Mouse (Mus musculus): ENCODE data around the gene Zfp598. TPM values are rescaled to one million over a fixed set of nuclear protein-coding genes. Genes with fewer than 3 reads are reported as not detected.
"Not testable (repeated sequence)": the region's sequence is repeated elsewhere in the genome, so short reads cannot be mapped to it uniquely, and the experiment has no call there.

Zfp598 gene
- total RNA-seq, 2 experiments from 2014 or later, result 47.5 to 48.9 TPM

DNA sequence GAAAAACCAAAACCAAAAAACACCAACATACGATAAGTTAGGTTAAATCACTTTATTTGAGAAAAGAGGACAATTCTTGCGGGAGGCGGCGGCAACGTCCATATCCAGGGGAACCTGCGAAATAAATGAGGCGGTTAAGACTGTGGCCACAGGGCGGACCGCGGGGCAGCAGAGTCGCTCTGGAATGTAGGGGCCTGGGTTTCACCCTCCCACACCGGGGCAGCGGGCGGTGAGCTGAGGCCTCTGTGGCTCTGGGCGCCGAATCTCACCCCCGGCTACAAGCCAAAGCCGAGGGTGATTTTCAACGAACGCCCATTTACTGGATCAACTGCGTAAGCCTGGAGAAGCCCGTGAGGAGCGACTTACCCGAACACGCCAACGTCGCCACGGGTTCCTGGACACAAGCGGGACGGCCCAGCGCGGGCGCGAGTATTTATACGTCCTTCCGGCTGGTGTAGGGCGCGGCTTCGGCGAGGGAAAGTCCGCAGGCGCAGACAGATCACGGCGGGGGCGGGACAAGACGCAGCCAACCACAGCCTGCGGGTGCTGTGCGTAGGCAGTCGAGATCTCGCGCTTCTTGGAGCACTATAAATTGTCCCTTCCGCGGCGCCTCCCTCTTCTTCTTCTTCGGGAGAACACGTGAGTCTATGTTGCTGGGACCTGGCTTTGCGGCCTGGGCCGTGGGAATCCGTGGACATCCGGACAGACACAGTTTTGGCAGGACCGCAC, 50.2 kb downstream of the Zfp598 start:
- DNase-seq (ENCODE audit: low spot score in 2 of 2), result peak; percentile 85 to 88

DNA sequence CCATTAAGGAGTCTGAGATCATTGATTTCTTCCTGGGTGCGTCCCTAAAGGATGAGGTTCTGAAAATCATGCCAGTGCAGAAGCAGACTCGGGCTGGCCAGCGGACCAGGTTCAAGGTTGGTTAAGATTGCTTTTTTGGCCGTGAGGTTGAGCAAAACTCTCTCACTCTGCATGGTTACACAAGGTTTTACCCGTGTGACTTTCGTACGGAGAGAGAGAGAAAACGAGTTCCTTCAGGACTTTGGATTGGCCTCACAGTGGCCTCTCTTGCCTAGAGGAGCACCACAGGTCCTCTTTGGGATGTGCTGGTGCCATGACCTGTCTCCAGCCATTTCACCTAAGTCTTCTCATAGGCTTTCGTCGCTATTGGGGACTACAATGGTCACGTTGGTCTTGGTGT, 51.1 kb downstream of the Zfp598 start:
- DNase-seq (ENCODE audit: low spot score in 2 of 2), result not testable (repeated sequence)

DNA sequence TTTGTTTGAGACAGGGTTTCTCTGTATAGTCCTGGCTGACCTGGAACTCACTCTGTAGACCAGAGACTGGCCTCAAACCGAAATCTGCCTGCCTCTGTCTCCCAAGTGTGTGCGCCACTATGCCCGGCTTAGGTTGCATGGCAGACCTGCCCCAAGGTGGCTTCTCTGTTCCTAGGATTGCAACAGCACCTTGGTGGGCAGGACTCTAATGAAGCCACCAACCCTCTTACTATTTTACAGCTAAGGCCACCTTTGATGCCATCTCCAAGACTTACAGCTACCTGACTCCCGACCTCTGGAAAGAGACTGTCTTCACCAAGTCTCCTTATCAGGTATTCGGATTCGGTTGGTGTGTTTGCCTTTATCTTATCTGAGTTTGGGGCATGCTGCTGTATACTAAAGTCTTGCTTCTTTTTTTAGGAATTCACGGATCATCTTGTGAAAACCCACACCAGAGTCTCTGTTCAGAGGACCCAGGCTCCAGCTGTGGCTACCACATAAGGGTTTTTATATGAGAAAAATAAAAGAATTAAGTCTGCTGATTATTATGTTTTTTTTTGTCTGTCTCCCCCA, 52.0 kb downstream of the Zfp598 start:
- not testable (repeated sequence) for DNase-seq (ENCODE audit: low spot score in 2 of 2)

DNA sequence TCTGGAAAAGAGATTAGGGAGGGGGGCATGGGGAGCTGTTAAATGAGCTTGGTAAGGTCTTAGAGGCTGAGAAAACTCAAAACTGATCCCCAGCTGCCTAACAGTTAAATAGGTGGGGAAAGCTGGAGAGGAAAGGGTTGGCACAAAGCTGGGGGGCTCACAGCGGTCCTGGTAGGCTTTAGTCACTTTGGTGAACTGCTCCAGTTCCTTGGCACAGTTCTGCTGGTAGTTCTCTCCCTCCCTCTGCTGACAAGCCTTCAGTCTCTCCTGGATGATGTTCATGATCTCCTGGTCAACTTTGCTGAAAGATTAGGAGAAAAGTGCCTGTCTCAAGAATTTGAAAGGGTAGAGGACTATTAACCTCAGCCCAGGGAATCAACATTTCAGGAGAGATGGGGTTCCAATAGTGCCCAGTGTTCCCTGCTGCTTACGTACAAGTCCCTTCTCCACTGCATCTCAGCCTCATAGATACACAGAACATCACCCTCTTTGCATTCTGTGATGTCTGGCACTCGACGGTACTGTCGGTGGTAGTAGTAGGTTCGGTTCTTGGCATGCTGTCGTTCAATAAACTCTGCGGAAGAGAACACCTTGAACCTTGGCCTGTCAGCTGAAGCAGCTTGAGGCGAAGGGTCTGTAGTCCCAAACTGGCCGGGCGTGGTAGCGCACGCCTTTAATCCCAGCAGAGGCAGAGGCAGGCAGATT, 52.9 kb downstream of the Zfp598 start:
- no peak for DNase-seq (ENCODE audit: low spot score in 2 of 2)

DNA sequence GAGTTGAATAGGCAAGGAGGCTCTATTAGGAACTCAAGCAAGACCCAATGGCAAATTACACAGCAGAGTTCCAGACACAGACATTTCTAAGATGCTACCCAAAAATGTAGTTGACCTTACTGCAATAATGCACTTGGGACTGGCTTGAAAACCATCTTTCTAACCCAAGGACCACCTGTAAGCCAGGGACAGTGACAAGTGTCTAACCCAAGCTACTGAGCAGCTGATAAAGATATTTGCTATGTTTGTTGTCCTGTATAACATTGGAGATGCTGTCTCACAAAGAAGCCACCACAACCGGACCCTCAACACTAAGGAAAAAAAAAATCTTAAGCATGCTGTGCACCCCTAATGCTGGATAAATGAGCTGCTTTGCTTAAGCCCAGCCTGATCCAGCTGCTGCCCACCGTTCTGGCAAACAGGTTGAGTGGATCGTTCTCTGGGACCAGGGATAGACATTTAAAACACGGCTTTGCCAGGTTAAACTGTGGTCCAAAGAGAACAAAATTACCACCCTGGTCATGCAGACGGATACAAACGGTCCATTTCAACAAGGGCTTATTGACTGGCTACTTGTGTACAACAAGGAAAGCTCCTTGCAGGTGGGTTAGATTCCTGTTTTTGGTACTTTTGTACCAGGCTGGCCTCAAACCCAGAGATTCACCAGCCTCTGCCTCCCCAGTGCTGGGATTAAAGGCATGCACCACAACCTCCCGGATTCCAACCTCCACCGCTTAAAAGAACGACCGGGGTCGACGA, 53.8 kb downstream of the Zfp598 start:
- no peak for DNase-seq (ENCODE audit: low spot score in 2 of 2)

DNA sequence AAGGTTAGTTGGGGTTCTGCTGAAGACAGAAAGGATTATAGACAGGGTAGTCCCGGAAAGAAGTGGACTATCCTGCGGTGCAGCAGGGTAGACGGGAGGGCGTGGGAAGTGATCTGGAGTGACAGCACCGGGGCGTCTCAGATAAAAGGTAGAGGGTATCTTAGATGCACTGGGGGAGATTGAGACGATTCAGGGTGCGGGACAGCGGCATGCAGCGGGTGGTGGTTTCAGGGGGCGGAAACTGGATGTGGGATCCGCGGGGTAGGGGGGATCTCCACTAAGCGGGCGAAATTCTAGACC, 54.3 kb downstream of the Zfp598 start:
- no peak for DNase-seq (ENCODE audit: low spot score in 2 of 2)

DNA sequence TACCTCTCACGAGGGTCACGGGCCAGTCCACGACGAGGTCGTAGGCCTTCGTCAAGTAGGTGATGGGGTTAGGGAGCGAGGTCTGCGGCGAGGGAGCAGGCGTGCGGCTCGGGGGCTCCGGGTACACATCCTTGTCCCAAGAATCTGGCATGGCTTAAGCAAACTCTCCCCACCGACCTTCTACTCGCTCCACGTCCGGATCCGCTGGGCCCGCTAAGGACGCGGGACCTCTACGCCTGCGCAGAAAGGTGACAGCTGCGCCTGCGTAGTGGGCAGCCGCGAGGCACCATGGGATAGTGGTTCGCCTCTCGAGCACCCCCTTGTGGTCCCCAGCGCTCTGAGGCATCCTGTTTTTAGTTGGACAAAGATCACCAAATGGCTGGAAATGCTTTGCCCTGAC, 54.7 kb downstream of the Zfp598 start, which contains the start of gene Ndufb10:
Ndufb10 (minus strand) TSS at position 295 of the 400 bp plus-strand sequence.
- DNase-seq (ENCODE audit: low spot score in 2 of 2), result peak; percentile 97 to 98

DNA sequence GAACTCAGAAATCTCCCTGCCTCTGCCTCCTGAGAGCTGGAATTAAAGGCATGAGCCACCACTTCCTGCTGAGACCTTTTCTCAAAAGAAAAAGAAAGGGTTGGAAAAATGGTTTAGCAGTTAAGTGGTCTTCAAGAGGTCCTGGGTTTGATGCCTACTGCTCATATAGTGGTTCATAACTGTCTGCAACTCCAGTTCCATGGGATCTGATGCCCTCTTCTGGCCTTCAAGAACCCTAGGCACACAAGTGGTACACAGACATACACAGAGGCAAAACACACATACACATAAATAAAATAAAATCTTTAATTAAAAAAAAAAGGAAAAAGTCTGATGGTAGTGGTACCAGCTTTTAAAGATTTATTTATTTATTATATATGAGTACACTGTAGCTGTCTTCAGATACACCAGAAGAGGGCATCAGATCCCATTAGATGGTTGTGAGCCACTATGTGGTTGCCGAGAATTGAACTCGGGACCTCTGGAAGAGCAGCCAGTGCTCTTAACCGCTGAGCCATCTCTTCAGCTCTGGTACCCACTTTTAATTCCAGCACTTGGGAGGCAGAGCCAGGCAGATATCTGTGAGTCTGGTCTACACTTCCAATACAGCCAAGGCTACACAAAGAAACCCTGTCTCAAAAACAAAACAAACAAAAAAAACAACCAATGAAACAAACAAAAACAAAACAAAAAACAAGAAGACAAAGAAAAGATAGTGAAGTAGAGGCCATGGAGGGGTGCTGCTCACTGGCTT, 56.3 kb downstream of the Zfp598 start:
- no peak for DNase-seq (ENCODE audit: low spot score in 2 of 2)

DNA sequence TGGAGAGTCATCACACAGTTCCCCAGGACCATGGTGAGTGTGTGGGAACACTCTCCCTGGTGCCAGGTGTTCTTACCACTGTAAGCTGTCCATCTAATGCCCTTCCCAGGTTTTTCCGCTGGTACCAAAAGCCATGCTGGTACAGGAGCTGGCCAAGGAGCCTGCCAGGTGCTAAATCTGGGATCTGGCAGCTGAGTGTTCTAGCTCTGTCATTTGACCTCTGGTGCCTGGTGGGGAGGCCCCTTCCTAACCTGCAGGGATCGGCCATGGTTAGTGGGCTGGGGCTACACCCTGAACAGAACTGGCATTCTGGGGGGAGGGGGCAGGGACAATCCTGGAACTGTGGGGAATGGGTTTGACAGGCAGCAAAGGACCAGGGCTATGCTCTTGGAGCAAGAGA, 58.1 kb downstream of the Zfp598 start, which contains the start of gene Rpl3l:
Rpl3l (plus strand) TSS at position 203 of the 400 bp plus-strand sequence.
- DNase-seq (ENCODE audit: low spot score in 2 of 2), result no peak

DNA sequence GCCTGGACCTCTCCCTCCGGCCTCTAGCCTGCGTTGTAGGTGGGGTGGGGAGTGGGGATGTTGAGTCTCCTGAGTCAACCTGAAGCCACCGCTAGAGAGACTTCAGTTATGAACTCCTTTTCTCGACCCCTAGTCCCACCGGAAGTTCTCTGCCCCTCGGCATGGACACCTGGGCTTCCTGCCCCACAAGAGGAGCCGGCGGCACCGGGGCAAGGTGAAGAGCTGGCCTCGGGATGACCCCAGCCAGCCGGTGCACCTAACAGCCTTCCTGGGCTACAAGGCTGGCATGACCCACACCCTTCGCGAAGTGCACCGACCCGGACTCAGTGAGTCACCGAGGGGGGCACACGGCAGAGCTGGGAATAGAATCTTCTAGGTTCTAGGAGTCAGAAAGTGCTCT, 58.7 kb downstream of the Zfp598 start:
- no peak for DNase-seq (ENCODE audit: low spot score in 2 of 2)

DNA sequence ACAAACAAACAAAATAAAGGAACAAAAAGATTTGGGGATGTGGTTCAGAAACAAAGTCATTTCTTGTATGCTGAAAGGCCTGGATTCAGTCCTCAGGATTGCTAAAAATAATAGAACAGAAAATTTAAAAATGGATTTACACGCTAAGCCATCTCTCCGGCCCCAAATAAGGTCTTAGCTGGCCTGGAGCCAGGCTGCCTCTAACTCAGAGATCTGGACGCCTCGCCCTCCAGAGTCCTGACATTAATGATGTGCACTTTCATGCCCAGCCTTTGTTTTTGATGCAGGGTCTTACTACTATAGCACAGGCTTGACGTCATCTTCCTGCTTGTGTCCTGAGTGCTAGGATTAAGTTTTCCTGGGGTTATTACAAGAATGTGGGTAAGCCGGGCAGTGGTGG, 59.6 kb downstream of the Zfp598 start:
- DNase-seq (ENCODE audit: low spot score in 2 of 2), result no peak

DNA sequence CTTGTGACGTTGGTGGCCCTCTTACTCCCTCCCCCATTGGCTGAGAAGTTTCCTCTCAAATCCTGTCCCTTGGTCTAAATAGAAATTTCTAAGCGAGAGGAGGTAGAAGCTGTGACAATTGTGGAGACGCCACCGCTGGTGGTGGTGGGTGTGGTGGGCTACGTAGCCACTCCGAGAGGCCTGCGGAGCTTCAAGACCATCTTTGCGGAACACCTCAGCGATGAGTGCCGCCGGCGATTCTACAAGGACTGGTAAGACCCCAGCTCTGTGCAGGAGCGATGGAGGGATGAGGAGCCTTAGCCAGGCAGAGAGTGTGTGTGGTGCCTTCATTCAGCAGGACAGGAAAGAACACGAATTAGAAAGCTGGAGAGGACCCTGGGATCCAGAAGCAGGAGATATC, 61.3 kb downstream of the Zfp598 start:
- DNase-seq (ENCODE audit: low spot score in 2 of 2), result no peak

Other genes starting within 250 kb of the Zfp598 start
- 100 to 1,000 TPM; 165 to 199 TPM for gene Eci1, start 243.0 kb upstream of the Zfp598 start, total RNA-seq (2021)
- 1 to 10 TPM; 3.1 to 3.4 TPM for gene Dnase1l2, start 226.6 kb upstream of the Zfp598 start, total RNA-seq (2021)
- gene E4f1, start 199.4 kb upstream of the Zfp598 start, total RNA-seq (2021), result 10 to 100 TPM; 31.8 to 35.1 TPM
- gene Pgp, start 199.3 kb upstream of the Zfp598 start, total RNA-seq (2021), result 10 to 100 TPM; 44.6 to 46.4 TPM
- gene Bricd5, start 195.8 kb upstream of the Zfp598 start, total RNA-seq (2021), result under 1 TPM; 0.50 to 0.93 TPM
- gene Mlst8, start 190.6 kb upstream of the Zfp598 start, total RNA-seq (2021), result 10 to 100 TPM; 28.0 to 30.0 TPM
- 10 to 100 TPM; 62.4 to 65.2 TPM for gene Caskin1, start 181.1 kb upstream of the Zfp598 start, total RNA-seq (2021)
- 100 to 1,000 TPM; 137 to 149 TPM for gene Traf7, start 141.7 kb upstream of the Zfp598 start, total RNA-seq (2021)
- gene Rab26, start 135.5 kb upstream of the Zfp598 start, total RNA-seq (2021), result 1 to 10 TPM; 1.1 to 1.9 TPM
- gene Pkd1, start 119.9 kb upstream of the Zfp598 start, total RNA-seq (2021), result 10 to 100 TPM; 67.8 to 70.9 TPM
- 100 to 1,000 TPM; 110 to 119 TPM for gene Tsc2, start 37.1 kb upstream of the Zfp598 start, total RNA-seq (2021)
- gene Nthl1, start 37.0 kb upstream of the Zfp598 start, total RNA-seq (2021), result 10 to 100 TPM; 13.3 to 13.8 TPM
- 10 to 100 TPM; 62.2 to 64.2 TPM for gene Slc9a3r2, start 19.4 kb upstream of the Zfp598 start, total RNA-seq (2021)
- not detected for gene Npw, start 11.2 kb upstream of the Zfp598 start, total RNA-seq (2021)
- 1 to 10 TPM; 6.1 to 9.4 TPM for gene Syngr3, start 20.3 kb downstream of the Zfp598 start, total RNA-seq (2021)
- gene Gfer, start 26.5 kb downstream of the Zfp598 start, total RNA-seq (2021), result 10 to 100 TPM; 28.4 to 28.8 TPM
- 1 to 10 TPM; 6.2 to 8.5 TPM for gene Noxo1, start 26.5 kb downstream of the Zfp598 start, total RNA-seq (2021)
- 10 to 100 TPM; 37.8 to 40.9 TPM for gene Tbl3, start 38.0 kb downstream of the Zfp598 start, total RNA-seq (2021)
- not detected for gene Rnf151, start 48.4 kb downstream of the Zfp598 start, total RNA-seq (2021)
- 100 to 1,000 TPM; 867 to 881 TPM for gene Rps2, start 48.4 kb downstream of the Zfp598 start, total RNA-seq (2021)
- gene Ndufb10, start 54.8 kb downstream of the Zfp598 start, total RNA-seq (2021), result 100 to 1,000 TPM; 210 to 213 TPM
- gene Rpl3l, start 58.1 kb downstream of the Zfp598 start, total RNA-seq (2021), result 1 to 10 TPM; 5.9 to 6.9 TPM
- gene Msrb1, start 67.0 kb downstream of the Zfp598 start, total RNA-seq (2021), result 10 to 100 TPM; 62.0 to 74.6 TPM
- 1 to 10 TPM; 3.2 to 4.2 TPM for gene Hs3st6, start 83.3 kb downstream of the Zfp598 start, total RNA-seq (2021)
- 1 to 10 TPM in 1 of 2 experiments, under 1 TPM in 1; 0.64 to 1.3 TPM for gene Meiob, start 134.6 kb downstream of the Zfp598 start, total RNA-seq (2021)
- gene Hagh, start 170.5 kb downstream of the Zfp598 start, total RNA-seq (2021), result 10 to 100 TPM; 67.0 to 77.5 TPM
- gene Fahd1, start 180.7 kb downstream of the Zfp598 start, total RNA-seq (2021), result 10 to 100 TPM; 28.9 to 30.5 TPM
- 1 to 10 TPM; 2.0 to 7.4 TPM for gene Igfals, start 196.3 kb downstream of the Zfp598 start, total RNA-seq (2021)
- gene Nubp2, start 216.7 kb downstream of the Zfp598 start, total RNA-seq (2021), result 10 to 100 TPM; 51.9 to 55.3 TPM
- 10 to 100 TPM; 35.5 to 37.8 TPM for gene Spsb3, start 217.0 kb downstream of the Zfp598 start, total RNA-seq (2021)
- 10 to 100 TPM; 63.5 to 66.9 TPM for gene Eme2, start 225.4 kb downstream of the Zfp598 start, total RNA-seq (2021)
- 100 to 1,000 TPM; 135 to 137 TPM for gene Mrps34, start 225.4 kb downstream of the Zfp598 start, total RNA-seq (2021)
- 10 to 100 TPM; 73.7 to 76.7 TPM for gene Nme3, start 226.8 kb downstream of the Zfp598 start, total RNA-seq (2021)

Data from adrenal gland, postnatal 4 days (tissue).